Mouse (Mus musculus) gastrocnemius, postnatal 10 days (tissue): ENCODE measurements around the gene Ak8. TPM values are rescaled to one million over a fixed set of nuclear protein-coding genes. Genes with fewer than 3 reads are reported as not detected.

Source experiments
- microRNA-seq, 2 experiments: library from miRNA; unstranded; fragments of <30 nt; microRNA quantifications; one replicate each; pipeline ENCODE4 v1.2.0; 2021
- total RNA-seq, 2 experiments: library from RNA; stranded (reverse); gene quantifications; 2 replicates each; pipeline ENCODE4 v1.2.3; 2021

The Ak8 gene
- total RNA-seq, 2 experiments from 2014 or later: not detected

Small RNAs within 50 kb of the gene (microRNA-seq; reads per million reads assigned to microRNA genes)
- 0 to 0.25 reads per million in 2 experiments for gene Mir3088

Other genes with a start within 250 kb of the Ak8 start
- under 1 TPM in 1 of 2 experiments, not detected in 1; 0.34 TPM for gene 1700007K13Rik, start 233.8 kb upstream of the Ak8 start, total RNA-seq
- gene Mrps2, start 232.1 kb upstream of the Ak8 start, total RNA-seq: 10 to 100 TPM; 28.3 to 31.5 TPM
- 1 to 10 TPM; 1.9 to 3.5 TPM for gene Gbgt1, start 203.3 kb upstream of the Ak8 start, total RNA-seq
- gene Gm10134, start 194.1 kb upstream of the Ak8 start, total RNA-seq: 1 to 10 TPM in 1 of 2 experiments, not detected in 1; 2.0 TPM
- 10 to 100 TPM; 33.1 to 43.9 TPM for gene Ralgds, start 187.0 kb upstream of the Ak8 start, total RNA-seq
- gene Cel, start 136.8 kb upstream of the Ak8 start, total RNA-seq: not detected
- 10 to 100 TPM in 1 of 2 experiments, 1 to 10 TPM in 1; 9.1 to 10.2 TPM for gene Gtf3c5, start 116.4 kb upstream of the Ak8 start, total RNA-seq
- under 1 TPM in 1 of 2 experiments, not detected in 1; 0.79 TPM for gene Gfi1b, start 78.2 kb upstream of the Ak8 start, total RNA-seq
- 10 to 100 TPM; 15.6 to 19.2 TPM for gene Tsc1, start 58.9 kb upstream of the Ak8 start, total RNA-seq
- gene Spaca9, start 437 bp upstream of the Ak8 start, total RNA-seq: not detected
- gene Gtf3c4, start 140.2 kb downstream of the Ak8 start, total RNA-seq: 10 to 100 TPM; 17.2 to 19.3 TPM
- gene Ddx31, start 140.2 kb downstream of the Ak8 start, total RNA-seq: 1 to 10 TPM; 3.4 to 5.7 TPM
- not detected for gene Barhl1, start 216.5 kb downstream of the Ak8 start, total RNA-seq